Mouse (Mus musculus) intestine, embryonic 14.5 days (tissue): ENCODE data around the gene Tmco3. TPM values are rescaled to one million over a fixed set of nuclear protein-coding genes. Genes with fewer than 3 reads are reported as not detected.

Experiments
- ATAC-seq: fragments of 200-750 bp; cut with Nextera tagmentation; replicated peaks from 2 replicates; pipeline ENCODE4 v1.8.0; 2017; ENCODE audit warnings: low read depth, moderate number of reproducible peaks, moderate TSS enrichment, moderate library complexity; ENCODE audit not compliant: low FRiP score, low TSS enrichment
- DNase-seq: peaks from one replicate; pipeline ENCODE4 v3.0.0-alpha.2; 2018; ENCODE audit warnings: low spot score
- H3K27ac ChIP-seq: fragments of 300-500 bp; sonication (generic); 2 replicates; pipeline ENCODE4 v1.5.1; 2014; ENCODE audit warnings: low read depth, mild to moderate bottlenecking, control low read depth
- H3K27me3 ChIP-seq: fragments of 300-500 bp; sonication (generic); replicated peaks from 2 replicates; pipeline ENCODE4 v1.6.1; 2014; ENCODE audit warnings: low read length, control low read depth; ENCODE audit not compliant: control insufficient read depth, insufficient read depth
- H3K36me3 ChIP-seq: fragments of 300-500 bp; sonication (generic); 2 replicates; pipeline ENCODE4 v1.6.1; 2014; ENCODE audit warnings: low read length, control low read depth; ENCODE audit not compliant: control insufficient read depth, insufficient read depth
- H3K4me1 ChIP-seq: fragments of 300-500 bp; sonication (generic); replicated peaks from 2 replicates; pipeline ENCODE4 v1.6.1; 2014; ENCODE audit warnings: low read length, control low read depth, mixed read lengths; ENCODE audit not compliant: control insufficient read depth, insufficient read depth
- H3K4me2 ChIP-seq: fragments of 300-500 bp; sonication (generic); 2 replicates; pipeline ENCODE4 v1.6.1; 2014; ENCODE audit warnings: low read length
- H3K4me3 ChIP-seq: fragments of 300-500 bp; sonication (generic); 2 replicates; pipeline ENCODE4 v1.5.1; 2014; ENCODE audit warnings: low read depth, low read length, control low read depth, mixed read lengths
- H3K9ac ChIP-seq: fragments of 300-500 bp; sonication (generic); 2 replicates; pipeline ENCODE4 v1.6.1; 2014; ENCODE audit warnings: mild to moderate bottlenecking, low read length
- H3K9me3 ChIP-seq: fragments of 300-500 bp; sonication (generic); 2 replicates; pipeline ENCODE4 v1.6.1; 2016; ENCODE audit warnings: low read length, control low read depth; ENCODE audit not compliant: control insufficient read depth
- WGBS: fragments of 180-500 bp; shearing (Covaris S2); extraction: QIAGEN DNeasy Blood & Tissue Kit; methylation state at CpG from one replicate; pipeline ENCODE4 v1.1.7; 2014; 5-methylcytosine and 5-hydroxymethylcytosine counted together
- polyA plus RNA-seq: library from polyadenylated mRNA; unstranded; fragments of >200 nt; fragmentation: Nextera tagmentation; extraction: Ambion mirVana; gene quantifications from 2 replicates; pipeline ENCODE4 v1.2.1, GENCODE M21; 2014

Tmco3 gene
- polyA plus RNA-seq, 1 experiment from 2014 or later: 37.4 TPM

DNA sequence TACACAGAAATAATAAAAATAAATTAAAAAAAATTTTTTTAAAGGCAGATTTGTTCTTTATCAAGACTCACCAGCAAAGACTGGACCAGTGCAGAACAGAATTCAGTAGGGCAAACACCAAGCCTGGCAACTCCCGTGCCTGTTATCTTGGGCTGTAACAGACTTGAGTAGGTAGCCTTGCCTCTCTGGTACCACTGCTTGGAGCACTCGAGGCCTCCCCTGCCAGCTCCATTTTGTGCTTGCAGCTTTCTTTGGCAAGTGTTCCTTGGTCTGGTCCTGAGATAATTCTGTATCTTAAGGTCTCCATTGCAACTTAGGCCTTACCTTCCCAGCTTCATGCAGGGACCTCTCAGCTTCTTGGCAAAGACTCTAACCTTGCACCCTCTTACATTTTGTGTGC, 54.4 kb downstream of the Tmco3 start:
- H3K4me2 ChIP-seq: no peak overlapping the region
- peaks cover 71% of the 10 kb centered on the region for H3K36me3 ChIP-seq
- WGBS: 84% methylated on average over 2 of the region's 2 CpGs
- H3K27me3 ChIP-seq: no peaks in the 10 kb centered on the region
- no peak overlapping the region for H3K4me3 ChIP-seq
- no peak overlapping the region for H3K9ac ChIP-seq
- H3K4me1 ChIP-seq: peaks cover 12% of the 10 kb centered on the region
- ATAC-seq (no peak), DNase-seq (no peak)
- H3K9me3 ChIP-seq: no peaks in the 10 kb centered on the region
- no peak overlapping the region for H3K27ac ChIP-seq

DNA sequence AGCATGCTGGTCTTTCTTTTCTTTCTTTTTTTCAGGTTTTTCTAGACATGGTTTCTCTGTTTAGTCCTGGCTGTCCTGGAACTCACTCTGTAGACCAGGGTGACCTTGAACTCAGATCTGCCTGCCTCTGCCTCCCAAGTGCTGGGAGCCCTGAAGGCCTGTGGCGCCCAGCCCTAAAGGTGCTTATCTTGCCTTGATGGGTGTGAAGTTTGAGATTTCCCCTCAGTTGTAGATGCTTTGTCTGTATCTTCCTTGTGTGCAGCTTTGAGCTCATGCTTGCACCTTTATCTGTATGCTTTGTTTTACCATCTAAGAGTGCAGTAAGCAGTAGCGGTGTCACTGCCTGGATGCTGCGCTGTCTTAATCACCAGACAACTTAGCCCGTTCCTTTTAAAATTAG, 55.1 kb downstream of the Tmco3 start:
- peaks cover 12% of the 10 kb centered on the region for H3K4me1 ChIP-seq
- no peak overlapping the region for H3K4me3 ChIP-seq
- no peaks in the 10 kb centered on the region for H3K27me3 ChIP-seq
- peaks cover 78% of the 10 kb centered on the region for H3K36me3 ChIP-seq
- DNase-seq (no peak), ATAC-seq (no peak)
- no peaks in the 10 kb centered on the region for H3K9me3 ChIP-seq
- 92% methylated on average over 4 of the region's 4 CpGs for WGBS
- H3K27ac ChIP-seq: no peak overlapping the region
- H3K4me2 ChIP-seq: no peak overlapping the region
- no peak overlapping the region for H3K9ac ChIP-seq

DNA sequence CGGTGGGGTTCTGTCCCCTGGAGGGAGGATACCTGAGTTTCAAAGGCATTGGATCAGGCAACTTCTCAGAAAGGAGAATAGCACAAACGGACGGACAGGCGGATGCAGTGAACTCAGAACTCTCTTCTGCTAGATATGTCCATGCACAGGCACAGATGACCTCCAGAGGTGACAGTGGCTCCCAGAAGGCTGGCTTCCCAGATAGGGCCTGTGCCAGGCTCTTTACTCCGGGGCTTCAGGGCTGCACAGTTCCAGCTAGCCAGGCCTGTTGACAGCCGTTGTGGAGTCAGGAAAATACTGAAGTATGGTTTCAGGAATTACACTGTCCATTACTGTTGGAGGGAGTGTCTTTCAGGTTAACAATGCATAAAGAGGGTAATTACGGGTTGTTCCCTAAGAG, 62.1 kb downstream of the Tmco3 start:
- Histone ChIP-seq H3K27me3 (no peaks in the 10 kb centered on the region), H3K9ac (no peak overlapping the region), H3K4me3 (no peak overlapping the region), H3K4me2 (no peak overlapping the region), H3K4me1 (no peaks in the 10 kb centered on the region), H3K27ac (no peak overlapping the region), H3K9me3 (no peaks in the 10 kb centered on the region), H3K36me3 (peaks cover 97% of the 10 kb centered on the region)
- ATAC-seq (no peak), DNase-seq (no peak)
- WGBS: 88% methylated on average over 7 of the region's 7 CpGs

DNA sequence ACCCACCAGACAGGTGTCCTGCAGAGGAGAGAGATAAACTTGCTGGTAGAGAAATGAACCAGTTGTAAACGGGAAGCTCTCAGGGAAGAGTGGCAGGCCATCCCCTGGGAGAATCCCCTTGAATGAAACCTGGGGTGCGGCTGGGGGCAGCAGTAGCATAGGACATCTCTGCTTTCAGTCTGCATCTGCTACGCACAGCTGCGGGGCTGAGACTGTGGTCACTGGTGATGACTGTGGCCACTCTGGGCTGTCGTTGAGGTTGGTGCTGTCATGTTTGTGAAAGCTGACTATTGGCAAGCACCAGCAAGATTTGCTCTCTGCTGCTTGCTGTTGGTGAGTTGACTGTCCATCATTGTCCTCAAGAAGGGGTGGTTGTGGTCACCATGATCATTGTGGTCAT, 63.6 kb downstream of the Tmco3 start:
- Histone ChIP-seq H3K36me3 (peaks cover 97% of the 10 kb centered on the region), H3K4me1 (no peaks in the 10 kb centered on the region), H3K4me2 (no peak overlapping the region), H3K4me3 (no peak overlapping the region), H3K9ac (no peak overlapping the region), H3K27me3 (no peaks in the 10 kb centered on the region), H3K27ac (no peak overlapping the region), H3K9me3 (no peaks in the 10 kb centered on the region)
- ATAC-seq: no peak
- WGBS: 88% methylated on average over 5 of the region's 5 CpGs
- DNase-seq: no peak

GRCm38 (mm10) chr8:13352601-13353000, 64.6 kb downstream of the Tmco3 start:
- H3K4me3 ChIP-seq: no peak overlapping the region
- no peaks in the 10 kb centered on the region for H3K4me1 ChIP-seq
- no peak for ATAC-seq
- H3K27ac ChIP-seq: no peak overlapping the region
- peaks cover 99% of the 10 kb centered on the region for H3K36me3 ChIP-seq
- DNase-seq: no peak
- H3K9me3 ChIP-seq: no peaks in the 10 kb centered on the region
- H3K4me2 ChIP-seq: no peak overlapping the region
- WGBS: 86% methylated on average over 8 of the region's 8 CpGs
- H3K9ac ChIP-seq: no peak overlapping the region
- H3K27me3 ChIP-seq: no peaks in the 10 kb centered on the region

DNA sequence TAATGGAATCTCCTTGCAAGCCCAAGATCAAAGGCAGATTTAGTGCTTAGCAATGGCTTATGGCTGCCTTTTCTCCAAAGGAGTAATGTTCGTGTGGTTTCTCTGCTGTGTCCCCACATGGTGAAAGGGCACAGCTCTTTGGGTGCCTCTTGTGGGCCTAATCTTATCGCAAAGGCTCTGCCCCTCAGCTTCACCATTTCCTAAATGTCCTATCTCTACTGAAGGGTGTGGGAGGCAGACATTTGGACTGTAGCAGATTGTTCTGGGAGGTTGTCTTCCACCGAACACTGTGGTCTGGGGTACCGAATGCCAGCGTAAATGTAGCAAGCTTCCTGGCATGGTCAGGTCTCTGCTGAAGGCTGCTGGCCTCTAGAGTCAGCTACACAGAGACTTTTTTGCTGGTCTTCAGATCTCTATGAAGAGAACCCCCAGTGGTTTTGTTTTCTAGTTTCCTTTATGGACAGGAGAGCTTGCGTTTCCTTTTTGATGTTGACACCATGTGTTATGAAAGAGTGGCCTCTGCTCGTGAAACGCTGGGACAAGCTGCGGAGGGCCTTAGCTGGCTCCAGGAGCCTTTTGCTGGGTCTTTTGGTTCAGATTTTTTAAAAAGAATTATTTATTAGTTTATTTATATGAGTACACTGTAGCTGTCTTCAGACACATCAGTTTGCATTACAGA, 65.3 kb downstream of the Tmco3 start:
- H3K4me1 ChIP-seq: no peaks in the 10 kb centered on the region
- H3K4me2 ChIP-seq: no peak overlapping the region
- peaks cover 99% of the 10 kb centered on the region for H3K36me3 ChIP-seq
- H3K9ac ChIP-seq: no peak overlapping the region
- 89% methylated on average over 9 of the region's 9 CpGs for WGBS
- no peaks in the 10 kb centered on the region for H3K9me3 ChIP-seq
- ATAC-seq (no peak), DNase-seq (no peak)
- H3K4me3 ChIP-seq: no peak overlapping the region
- H3K27me3 ChIP-seq: no peaks in the 10 kb centered on the region
- H3K27ac ChIP-seq: no peak overlapping the region

- Histone ChIP-seq H3K9me3 (no peaks in the 10 kb centered on the region), H3K27ac (no peak overlapping the region), H3K4me2 (no peak overlapping the region), H3K4me1 (no peaks in the 10 kb centered on the region), H3K27me3 (no peaks in the 10 kb centered on the region), H3K9ac (no peak overlapping the region), H3K4me3 (no peak overlapping the region), H3K36me3 (peaks cover 99% of the 10 kb centered on the region)
- WGBS: 83% methylated on average over 4 of the region's 4 CpGs
- DNase-seq (no peak), ATAC-seq (no peak)
Observed at GRCm38 (mm10) chr8:13353883-13354282, 65.9 kb downstream of the Tmco3 start.

DNA sequence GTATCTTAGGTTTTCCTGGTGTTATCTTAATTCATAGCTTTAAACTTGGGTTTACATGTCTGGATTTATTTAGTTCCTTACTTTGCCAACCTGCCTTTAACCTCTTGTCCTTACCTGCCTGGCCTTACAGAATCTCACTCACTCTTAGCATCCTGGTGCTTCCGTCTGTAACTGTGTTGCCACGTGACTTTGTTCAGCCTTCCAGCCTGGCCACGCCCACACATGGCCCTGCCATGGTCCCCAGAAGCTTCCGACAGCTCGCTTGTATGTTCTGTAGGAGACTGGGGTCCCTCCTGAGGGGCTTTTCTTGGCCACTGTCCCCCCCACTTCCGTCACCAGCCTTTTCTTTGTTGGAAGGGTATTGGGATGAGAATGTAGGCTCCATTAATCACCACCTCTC, 68.2 kb downstream of the Tmco3 start:
- H3K27ac ChIP-seq: no peak overlapping the region
- WGBS: 77% methylated on average over 6 of the region's 6 CpGs
- H3K4me2 ChIP-seq: no peak overlapping the region
- H3K9ac ChIP-seq: no peak overlapping the region
- ATAC-seq (no peak; the same call in 1 of the 2 replicates), DNase-seq (no peak)
- H3K27me3 ChIP-seq: no peaks in the 10 kb centered on the region
- no peak overlapping the region for H3K4me3 ChIP-seq
- H3K9me3 ChIP-seq: no peaks in the 10 kb centered on the region
- H3K4me1 ChIP-seq: no peaks in the 10 kb centered on the region
- peaks cover 99% of the 10 kb centered on the region for H3K36me3 ChIP-seq

- ATAC-seq (no peak; the same call in 1 of the 2 replicates), DNase-seq (no peak)
- Histone ChIP-seq H3K27me3 (no peaks in the 10 kb centered on the region), H3K4me2 (no peak overlapping the region), H3K27ac (no peak overlapping the region), H3K9ac (no peak overlapping the region), H3K4me1 (no peaks in the 10 kb centered on the region), H3K36me3 (peaks cover 99% of the 10 kb centered on the region), H3K4me3 (no peak overlapping the region), H3K9me3 (peaks cover 2% of the 10 kb centered on the region; the same call in 1 of the 2 replicates)
- 71% methylated on average over 10 of the region's 10 CpGs for whole genome bisulfite sequencing
Observed at GRCm38 (mm10) chr8:13356681-13357080, 68.7 kb downstream of the Tmco3 start.
